Mouse (Mus musculus) hindbrain, embryonic 13.5 days (tissue): ENCODE results near the gene Mrpl11. TPM values are rescaled to one million over a fixed set of nuclear protein-coding genes. Genes with fewer than 3 reads are reported as not detected.
A peak's percentile ranks its signal among the peaks of the same experiment; 100 is the strongest.
"Not testable (repeated sequence)": the region's sequence is repeated elsewhere in the genome, so short reads cannot be mapped to it uniquely, and the experiment has no call there.

Source experiments
- ATAC-seq: fragments of 200-750 bp; cut with Nextera tagmentation; 2 replicates; pipeline ENCODE4 v1.8.0; 2017; ENCODE audit warnings: moderate TSS enrichment; ENCODE audit not compliant: low FRiP score
- H3K27ac ChIP-seq: fragments of 300-500 bp; sonication (generic); 2 replicates; pipeline ENCODE4 v1.5.1; 2015; ENCODE audit warnings: inconsistent platforms, mild to moderate bottlenecking, moderate library complexity
- H3K27me3 ChIP-seq: fragments of 300-500 bp; sonication (generic); 2 replicates; pipeline ENCODE4 v1.6.1; 2015; ENCODE audit warnings: mild to moderate bottlenecking, inconsistent platforms
- H3K36me3 ChIP-seq: fragments of 300-500 bp; sonication (generic); 2 replicates; pipeline ENCODE4 v1.6.1; 2015; ENCODE audit warnings: mild to moderate bottlenecking, inconsistent platforms
- H3K4me1 ChIP-seq: fragments of 300-500 bp; sonication (generic); replicated peaks from 2 replicates; pipeline ENCODE4 v1.6.1; 2015; ENCODE audit warnings: inconsistent platforms
- H3K4me2 ChIP-seq: fragments of 300-500 bp; sonication (generic); 2 replicates; pipeline ENCODE4 v1.6.1; 2015; ENCODE audit warnings: inconsistent platforms, mild to moderate bottlenecking, moderate library complexity
- H3K4me3 ChIP-seq: fragments of 300-500 bp; sonication (generic); 2 replicates; pipeline ENCODE4 v1.5.1; 2015; ENCODE audit warnings: mild to moderate bottlenecking, inconsistent platforms
- H3K9ac ChIP-seq: fragments of 300-500 bp; sonication (generic); 2 replicates; pipeline ENCODE4 v1.6.1; 2015; ENCODE audit warnings: mild to moderate bottlenecking, inconsistent platforms
- H3K9me3 ChIP-seq: fragments of 300-500 bp; sonication (generic); 2 replicates; pipeline ENCODE4 v1.6.1; 2016; ENCODE audit warnings: inconsistent platforms
- WGBS: fragments of 180-500 bp; shearing (Covaris S2); methylation state at CpG from one replicate; pipeline ENCODE4 v1.1.7; 2015; 5-methylcytosine and 5-hydroxymethylcytosine counted together
- polyA plus RNA-seq: library from polyadenylated mRNA; unstranded; fragments of >200 nt; fragmentation: Nextera tagmentation; extraction: Ambion mirVana; gene quantifications from 2 replicates; pipeline ENCODE4 v1.2.1, GENCODE M21; 2015

The Mrpl11 gene
- polyA plus RNA-seq, 1 experiment from 2014 or later, result 115 TPM

GRCm38 (mm10) chr19:5001666-5002406, 39.9 kb downstream of the Mrpl11 start:
- Histone ChIP-seq H3K9ac (peak overlapping the region; percentile 74), H3K9me3 (peaks cover 3% of the 10 kb centered on the region; the same call in 1 of the 2 replicates), H3K4me3 (peak overlapping the region; percentile 43), H3K4me1 (peaks cover 48% of the 10 kb centered on the region), H3K27me3 (peaks cover 22% of the 10 kb centered on the region), H3K27ac (peak overlapping the region; percentile 97), H3K36me3 (no peaks in the 10 kb centered on the region), H3K4me2 (peak overlapping the region; percentile 67)
- WGBS, result under 1% methylated on average over 39 of the region's 39 CpGs
- ATAC-seq, result peak; percentile 97

GRCm38 (mm10) chr19:5003644-5004043, 41.7 kb downstream of the Mrpl11 start:
- WGBS, result 66% methylated on average over 2 of the region's 2 CpGs
- not testable (repeated sequence) for H3K36me3 ChIP-seq

GRCm38 (mm10) chr19:5004925-5005324, 43.0 kb downstream of the Mrpl11 start:
- no peaks in the 10 kb centered on the region for H3K36me3 ChIP-seq
- no peak overlapping the region for H3K4me2 ChIP-seq
- no peak overlapping the region for H3K4me3 ChIP-seq
- no peak overlapping the region for H3K9ac ChIP-seq
- H3K27ac ChIP-seq, result no peak overlapping the region
- H3K27me3 ChIP-seq, result peaks cover 9% of the 10 kb centered on the region; the same call in 1 of the 2 replicates
- H3K4me1 ChIP-seq, result peaks cover 18% of the 10 kb centered on the region
- WGBS, result 70% methylated on average over 4 of the region's 4 CpGs
- peaks cover 3% of the 10 kb centered on the region; the same call in 1 of the 2 replicates for H3K9me3 ChIP-seq
- no peak for ATAC-seq

More at GRCm38 (mm10) chr19:5003644-5004043, 41.7 kb downstream of the Mrpl11 start:
- not testable (repeated sequence) for H3K4me2 ChIP-seq, H3K27ac ChIP-seq, H3K4me3 ChIP-seq, ATAC-seq, H3K9me3 ChIP-seq, H3K9ac ChIP-seq
- Histone ChIP-seq H3K27me3 (peaks cover 17% of the 10 kb centered on the region; the same call in 1 of the 2 replicates), H3K4me1 (peaks cover 31% of the 10 kb centered on the region)

GRCm38 (mm10) chr19:5013138-5013537, 51.2 kb downstream of the Mrpl11 start:
- no peak overlapping the region for H3K4me3 ChIP-seq
- H3K4me1 ChIP-seq, result peaks cover 6% of the 10 kb centered on the region; the same call in 1 of the 2 replicates
- 0 out of 2 replicates have a peak, but pooled peaks cover 8% of the 10 kb centered on the region for H3K27me3 ChIP-seq
- WGBS, result 66% methylated on average over 8 of the region's 8 CpGs
- no peaks in the 10 kb centered on the region for H3K36me3 ChIP-seq
- no peak overlapping the region for H3K4me2 ChIP-seq
- H3K27ac ChIP-seq, result no peak overlapping the region
- no peak for ATAC-seq
- no peaks in the 10 kb centered on the region for H3K9me3 ChIP-seq
- no peak overlapping the region for H3K9ac ChIP-seq

GRCm38 (mm10) chr19:5014961-5015398, 53.0 kb downstream of the Mrpl11 start:
- no peaks in the 10 kb centered on the region for H3K9me3 ChIP-seq
- ATAC-seq, result no peak
- 14% methylated on average over 8 of the region's 8 CpGs for WGBS
- H3K4me2 ChIP-seq, result no peak overlapping the region
- no peaks in the 10 kb centered on the region for H3K36me3 ChIP-seq
- H3K4me3 ChIP-seq, result no peak overlapping the region
- H3K9ac ChIP-seq, result no peak overlapping the region
- H3K27ac ChIP-seq, result no peak overlapping the region
- 0 out of 2 replicates have a peak, but pooled peaks cover 8% of the 10 kb centered on the region for H3K27me3 ChIP-seq
- peaks cover 6% of the 10 kb centered on the region; the same call in 1 of the 2 replicates for H3K4me1 ChIP-seq

- H3K4me1 ChIP-seq, result peaks cover 6% of the 10 kb centered on the region; the same call in 1 of the 2 replicates
- no peak overlapping the region for H3K27ac ChIP-seq
- no peak for ATAC-seq
- WGBS, result 47% methylated on average over 10 of the region's 10 CpGs
- H3K27me3 ChIP-seq, result 0 out of 2 replicates have a peak, but pooled peaks cover 8% of the 10 kb centered on the region
- no peaks in the 10 kb centered on the region for H3K36me3 ChIP-seq
- H3K4me2 ChIP-seq, result no peak overlapping the region
- H3K9me3 ChIP-seq, result no peaks in the 10 kb centered on the region
- H3K4me3 ChIP-seq, result no peak overlapping the region
- H3K9ac ChIP-seq, result no peak overlapping the region
These were observed 54.3 kb downstream of the Mrpl11 start for GRCm38 (mm10) chr19:5016221-5016742.

Other genes with a start within 250 kb of the Mrpl11 start
- 188 and 189 TPM in 2 replicates for gene Rbm4b, start 205.7 kb upstream of the Mrpl11 start, polyA plus RNA-seq
- 97.3 and 97.5 TPM in 2 replicates for gene Rbm4, start 168.2 kb upstream of the Mrpl11 start, polyA plus RNA-seq
- 32.3 and 35.3 TPM in 2 replicates for gene Gm21992, start 150.5 kb upstream of the Mrpl11 start, polyA plus RNA-seq
- 66.8 and 67.5 TPM in 2 replicates for gene Rbm14, start 150.5 kb upstream of the Mrpl11 start, polyA plus RNA-seq
- 44.9 and 47.4 TPM in 2 replicates for gene Ccs, start 122.8 kb upstream of the Mrpl11 start, polyA plus RNA-seq
- gene Ccdc87, start 122.8 kb upstream of the Mrpl11 start, polyA plus RNA-seq, result 0.43 and 0.49 TPM in 2 replicates
- gene Ctsf, start 107.0 kb upstream of the Mrpl11 start, polyA plus RNA-seq, result 67.3 and 69.7 TPM in 2 replicates
- gene Actn3, start 84.2 kb upstream of the Mrpl11 start, polyA plus RNA-seq, result 1.8 and 2.1 TPM in 2 replicates
- gene Zdhhc24, start 83.5 kb upstream of the Mrpl11 start, polyA plus RNA-seq, result 21.8 and 22.0 TPM in 2 replicates
- gene Bbs1, start 55.5 kb upstream of the Mrpl11 start, polyA plus RNA-seq, result 9.6 and 10.7 TPM in 2 replicates
- gene Dpp3, start 33.9 kb upstream of the Mrpl11 start, polyA plus RNA-seq, result 124 and 132 TPM in 2 replicates
- 10.8 and 10.9 TPM in 2 replicates for gene Peli3, start 19.0 kb upstream of the Mrpl11 start, polyA plus RNA-seq
- 0.34 and 0.39 TPM in 2 replicates for gene Npas4, start 28.2 kb downstream of the Mrpl11 start, polyA plus RNA-seq
- 10.4 and 11.3 TPM in 2 replicates for gene Slc29a2, start 61.7 kb downstream of the Mrpl11 start, polyA plus RNA-seq
- 61.2 and 66.0 TPM in 2 replicates for gene B4gat1, start 76.7 kb downstream of the Mrpl11 start, polyA plus RNA-seq
- 3.9 and 5.9 TPM in 2 replicates for gene AC124502.3, start 76.7 kb downstream of the Mrpl11 start, polyA plus RNA-seq
- 46.0 and 48.2 TPM in 2 replicates for gene Brms1, start 79.2 kb downstream of the Mrpl11 start, polyA plus RNA-seq
- gene Rin1, start 88.3 kb downstream of the Mrpl11 start, polyA plus RNA-seq, result 1.1 and 1.5 TPM in 2 replicates
- gene Cd248, start 105.9 kb downstream of the Mrpl11 start, polyA plus RNA-seq, result 19.1 and 20.4 TPM in 2 replicates
- 6.2 and 8.4 TPM in 2 replicates for gene Tmem151a, start 123.4 kb downstream of the Mrpl11 start, polyA plus RNA-seq
- gene Yif1a, start 126.4 kb downstream of the Mrpl11 start, polyA plus RNA-seq, result 57.6 and 58.2 TPM in 2 replicates
- gene Cnih2, start 136.4 kb downstream of the Mrpl11 start, polyA plus RNA-seq, result 333 TPM in 2 replicates
- 234 TPM in 2 replicates for gene Rab1b, start 144.9 kb downstream of the Mrpl11 start, polyA plus RNA-seq
- 73.4 and 76.7 TPM in 2 replicates for gene Klc2, start 156.4 kb downstream of the Mrpl11 start, polyA plus RNA-seq